Mouse (Mus musculus) small intestine, adult 2 months (tissue): Measurements from ENCODE around the gene Yjefn3.

ENCODE experiments used
- CTCF ChIP-seq: fragments of 200-500 bp; IDR thresholded peaks from 2 replicates; pipeline ENCODE4 v1.5.1; 2012; ENCODE audit warnings: low read depth, mild to moderate bottlenecking, control low read depth, inconsistent platforms, low read length, moderate library complexity, mixed read lengths; ENCODE audit not compliant: insufficient replicate concordance, insufficient read length; ENCODE audit errors: extremely low read depth
- POLR2A ChIP-seq: fragments of 200-500 bp; IDR thresholded peaks from 2 replicates; pipeline ENCODE4 v1.6.1; 2012; ENCODE audit warnings: low read depth, mild to moderate bottlenecking, control low read depth, inconsistent platforms, low read length, moderate library complexity

DNA sequence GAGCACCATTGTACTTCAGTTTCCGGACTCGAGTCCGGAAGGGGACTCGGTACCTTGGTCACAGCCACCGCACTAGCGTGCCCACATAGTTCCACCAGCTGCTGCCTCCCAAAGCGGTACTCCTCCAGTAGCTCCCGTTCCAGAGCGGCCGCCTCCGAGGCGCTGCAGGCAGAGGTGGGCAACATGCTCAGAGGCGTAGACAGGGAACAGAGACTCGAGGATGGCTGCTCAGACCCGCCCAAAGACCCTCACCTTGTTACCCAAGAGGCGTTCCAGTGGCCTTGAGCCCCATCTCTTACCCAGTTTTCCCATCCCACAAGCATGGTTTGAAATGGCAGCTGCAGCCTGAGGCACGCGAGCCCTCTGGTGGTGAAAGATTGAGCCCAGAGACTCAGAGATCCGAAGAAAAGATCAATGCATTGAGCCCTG lies 11.7 kb downstream of the Yjefn3 start:
- TF ChIP-seq CTCF (peak; percentile 43; the same call in 1 of the 2 replicates), POLR2A (no peak)
